Mouse (Mus musculus): ENCODE results near the gene Nrip1. TPM values are rescaled to one million over a fixed set of nuclear protein-coding genes. Genes with fewer than 3 reads are reported as not detected.

Nrip1 gene
- total RNA-seq, 2 experiments from 2014 or later, result 68.1 to 71.5 TPM

- ATAC-seq (replicated peaks; ENCODE audit: low FRiP score, poor library complexity, severe bottlenecking), result peak; percentile 61
Measured at GRCm38 (mm10) chr16:76293765-76294463, 79.7 kb downstream of the Nrip1 start.

GRCm38 (mm10) chr16:76293176-76293575, 80.5 kb downstream of the Nrip1 start:
- ATAC-seq (replicated peaks; ENCODE audit: low FRiP score, poor library complexity, severe bottlenecking), result no peak

- ATAC-seq (replicated peaks; ENCODE audit: low FRiP score, poor library complexity, severe bottlenecking), result no peak
Measured at GRCm38 (mm10) chr16:76292656-76293055, 81.0 kb downstream of the Nrip1 start.

GRCm38 (mm10) chr16:76291366-76291765, 82.3 kb downstream of the Nrip1 start:
- ATAC-seq (replicated peaks; ENCODE audit: low FRiP score, poor library complexity, severe bottlenecking), result no peak

GRCm38 (mm10) chr16:76289495-76289894, 84.1 kb downstream of the Nrip1 start:
- no peak for ATAC-seq (replicated peaks; ENCODE audit: low FRiP score, poor library complexity, severe bottlenecking)

- no peak for ATAC-seq (replicated peaks; ENCODE audit: low FRiP score, poor library complexity, severe bottlenecking)
Measured at GRCm38 (mm10) chr16:76283796-76284195, 89.8 kb downstream of the Nrip1 start.

- ATAC-seq (replicated peaks; ENCODE audit: low FRiP score, poor library complexity, severe bottlenecking), result no peak
Measured at GRCm38 (mm10) chr16:76281850-76282249, 91.8 kb downstream of the Nrip1 start.

- no peak for ATAC-seq (replicated peaks; ENCODE audit: low FRiP score, poor library complexity, severe bottlenecking)
Measured at GRCm38 (mm10) chr16:76280365-76280764, 93.3 kb downstream of the Nrip1 start.

GRCm38 (mm10) chr16:76276271-76276670, 97.4 kb downstream of the Nrip1 start:
- ATAC-seq (replicated peaks; ENCODE audit: low FRiP score, poor library complexity, severe bottlenecking), result no peak

GRCm38 (mm10) chr16:76275584-76275983, 98.0 kb downstream of the Nrip1 start:
- no peak for ATAC-seq (replicated peaks; ENCODE audit: low FRiP score, poor library complexity, severe bottlenecking)

- ATAC-seq (replicated peaks; ENCODE audit: low FRiP score, poor library complexity, severe bottlenecking), result no peak
Measured at GRCm38 (mm10) chr16:76275166-76275565, 98.5 kb downstream of the Nrip1 start.

- no peak for ATAC-seq (replicated peaks; ENCODE audit: low FRiP score, poor library complexity, severe bottlenecking)
Measured at GRCm38 (mm10) chr16:76266635-76267268, 106.9 kb downstream of the Nrip1 start.

- ATAC-seq (replicated peaks; ENCODE audit: low FRiP score, poor library complexity, severe bottlenecking), result no peak
Measured at GRCm38 (mm10) chr16:76265874-76266273, 107.8 kb downstream of the Nrip1 start.

GRCm38 (mm10) chr16:76265301-76265700, 108.3 kb downstream of the Nrip1 start:
- ATAC-seq (replicated peaks; ENCODE audit: low FRiP score, poor library complexity, severe bottlenecking), result no peak

- ATAC-seq (replicated peaks; ENCODE audit: low FRiP score, poor library complexity, severe bottlenecking), result no peak
Measured at GRCm38 (mm10) chr16:76263393-76263792, 110.2 kb downstream of the Nrip1 start.

GRCm38 (mm10) chr16:76260296-76260695, 113.3 kb downstream of the Nrip1 start:
- no peak for ATAC-seq (replicated peaks; ENCODE audit: low FRiP score, poor library complexity, severe bottlenecking)

GRCm38 (mm10) chr16:76251826-76252225, 121.8 kb downstream of the Nrip1 start:
- ATAC-seq (replicated peaks; ENCODE audit: low FRiP score, poor library complexity, severe bottlenecking), result no peak

- no peak for ATAC-seq (replicated peaks; ENCODE audit: low FRiP score, poor library complexity, severe bottlenecking)
Measured at GRCm38 (mm10) chr16:76249345-76250091, 124.1 kb downstream of the Nrip1 start.

GRCm38 (mm10) chr16:76242850-76243249, 130.8 kb downstream of the Nrip1 start:
- peak; percentile 43 for ATAC-seq (replicated peaks; ENCODE audit: low FRiP score, poor library complexity, severe bottlenecking)

- no peak for ATAC-seq (replicated peaks; ENCODE audit: low FRiP score, poor library complexity, severe bottlenecking)
Measured at GRCm38 (mm10) chr16:76241266-76241665, 132.4 kb downstream of the Nrip1 start.

GRCm38 (mm10) chr16:76239353-76239752, 134.3 kb downstream of the Nrip1 start:
- ATAC-seq (replicated peaks; ENCODE audit: low FRiP score, poor library complexity, severe bottlenecking), result no peak

All from erythroblast, adult 5-6 weeks (primary cell).